Mouse (Mus musculus) megakaryocyte, adult 5-6 weeks (primary cell): Measurements from ENCODE around the gene Ccr9. TPM values are rescaled to one million over a fixed set of nuclear protein-coding genes. Genes with fewer than 3 reads are reported as not detected.
"Not testable (repeated sequence)": the region's sequence is repeated elsewhere in the genome, so short reads cannot be mapped to it uniquely, and the experiment has no call there.

ENCODE experiments used
- ATAC-seq: 2 replicates; pipeline ENCODE4 v1.8.0; 2016; ENCODE audit warnings: mild to moderate bottlenecking, inconsistent platforms; ENCODE audit not compliant: poor library complexity, severe bottlenecking
- total RNA-seq, 2 experiments: library from RNA; stranded (forward) in 1 of 2; stranded (reverse) in 1 of 2; fragments of 153-499, 151-499 nt in 1 of 2; fragments of 221-1000, 200-1000 nt in 1 of 2; gene quantifications; 2 replicates each; pipeline versions ENCODE4 v1.2.3 to v1.2.4; 2015 to 2017

Ccr9 gene
- total RNA-seq, 2 experiments from 2014 or later = 1.4 TPM

- no peak for ATAC-seq
These were observed 34.9 kb downstream of the Ccr9 start for GRCm38 (mm10) chr9:123713111-123713510.

GRCm38 (mm10) chr9:123716301-123716700 is 38.1 kb downstream of the Ccr9 start:
- no peak for ATAC-seq

- ATAC-seq = peak; percentile 97
These were observed 39.2 kb downstream of the Ccr9 start, which contains the start of gene Lztfl1 for GRCm38 (mm10) chr9:123717186-123718008. Gene Lztfl1, minus strand, starts transcription at chr9:123717697.

GRCm38 (mm10) chr9:123722737-123723493 is 44.7 kb downstream of the Ccr9 start:
- peak; percentile 72 for ATAC-seq

GRCm38 (mm10) chr9:123731271-123731670 is 53.0 kb downstream of the Ccr9 start:
- no peak for ATAC-seq

GRCm38 (mm10) chr9:123734133-123734532 is 55.9 kb downstream of the Ccr9 start:
- no peak for ATAC-seq

- ATAC-seq = no peak
These were observed 62.6 kb downstream of the Ccr9 start for GRCm38 (mm10) chr9:123740799-123741198.

- not testable (repeated sequence) for ATAC-seq
These were observed 71.4 kb downstream of the Ccr9 start for GRCm38 (mm10) chr9:123749687-123750086.

GRCm38 (mm10) chr9:123754333-123754732 is 76.1 kb downstream of the Ccr9 start:
- ATAC-seq = peak; percentile 77

GRCm38 (mm10) chr9:123756752-123757151 is 78.5 kb downstream of the Ccr9 start:
- ATAC-seq = no peak

- no peak for ATAC-seq
These were observed 79.1 kb downstream of the Ccr9 start for GRCm38 (mm10) chr9:123757326-123757725.

- ATAC-seq = no peak
These were observed 79.9 kb downstream of the Ccr9 start for GRCm38 (mm10) chr9:123758156-123758555.

- ATAC-seq = no peak
These were observed 80.4 kb downstream of the Ccr9 start for GRCm38 (mm10) chr9:123758645-123759044.

- no peak for ATAC-seq
These were observed 82.6 kb downstream of the Ccr9 start for GRCm38 (mm10) chr9:123760806-123761205.

GRCm38 (mm10) chr9:123762886-123763285 is 84.6 kb downstream of the Ccr9 start:
- peak; percentile 77 for ATAC-seq

GRCm38 (mm10) chr9:123763771-123764170 is 85.5 kb downstream of the Ccr9 start:
- no peak for ATAC-seq

GRCm38 (mm10) chr9:123766996-123767395 is 88.8 kb downstream of the Ccr9 start:
- no peak for ATAC-seq

GRCm38 (mm10) chr9:123768443-123768842 is 90.2 kb downstream of the Ccr9 start:
- ATAC-seq = no peak

GRCm38 (mm10) chr9:123769532-123769931 is 91.3 kb downstream of the Ccr9 start:
- ATAC-seq = peak; percentile 95

- not testable (repeated sequence) for ATAC-seq
These were observed 95.1 kb downstream of the Ccr9 start for GRCm38 (mm10) chr9:123773299-123773698.

GRCm38 (mm10) chr9:123788855-123789529 is 110.8 kb downstream of the Ccr9 start:
- no peak for ATAC-seq
